Mouse (Mus musculus): ENCODE data around the gene Frmd4b. TPM values are rescaled to one million over a fixed set of nuclear protein-coding genes. Genes with fewer than 3 reads are reported as not detected.

Frmd4b gene
- polyA plus RNA-seq, 1 experiment: 15.6 TPM

DNA sequence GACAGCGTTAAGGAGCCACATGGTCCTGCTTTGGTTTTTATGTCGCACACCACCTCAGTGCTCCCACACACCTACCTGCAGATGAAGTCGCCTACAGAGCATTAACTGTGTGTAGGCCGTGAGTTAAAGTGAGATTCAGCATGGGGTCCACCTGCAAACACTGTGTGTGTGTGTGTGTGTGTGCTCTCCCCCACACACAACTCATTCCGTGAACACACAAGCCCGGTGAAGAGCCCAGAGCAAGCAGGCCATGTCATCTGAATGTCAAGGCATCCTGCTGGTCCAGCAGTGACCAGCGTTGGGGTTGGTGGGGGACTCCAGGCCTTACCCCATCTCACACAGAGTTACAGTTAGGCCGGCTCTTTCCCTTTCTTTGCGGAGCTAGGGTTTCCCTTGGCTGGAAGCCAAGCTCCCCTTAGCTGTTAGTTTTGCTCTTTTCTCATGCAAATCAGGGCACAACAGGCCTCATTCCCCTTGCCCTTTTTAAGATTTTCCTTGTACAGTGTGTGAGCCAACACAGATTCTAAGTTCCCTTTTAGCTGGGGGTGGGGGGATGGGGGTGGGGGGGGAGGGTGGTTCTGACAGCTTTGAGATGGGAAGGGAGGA is 220.9 kb downstream of the Frmd4b start:
- H3K27ac ChIP-seq (ENCODE audit: insufficient read depth, low read length): no peak overlapping the region
- TF ChIP-seq CTCF (IDR thresholded peaks at IDR 0.05; ENCODE audit: borderline replicate concordance, insufficient read depth, low read depth, low read length) (no peak), POLR2A (IDR thresholded peaks at IDR 0.05; ENCODE audit: borderline replicate concordance, insufficient read depth, low read length) (no peak)
- no peak overlapping the region for H3K4me3 ChIP-seq (replicated peaks; ENCODE audit: insufficient read depth, low read depth, low read length)
- DNase-seq: no peak
- no peaks in the 10 kb centered on the region for H3K27me3 ChIP-seq (ENCODE audit: control insufficient read depth, insufficient read depth, low read length)
- 39% methylated on average over 9 of the region's 9 CpGs for WGBS
- H3K4me1 ChIP-seq (ENCODE audit: control insufficient read depth, insufficient read depth, low read length): no peaks in the 10 kb centered on the region

DNA sequence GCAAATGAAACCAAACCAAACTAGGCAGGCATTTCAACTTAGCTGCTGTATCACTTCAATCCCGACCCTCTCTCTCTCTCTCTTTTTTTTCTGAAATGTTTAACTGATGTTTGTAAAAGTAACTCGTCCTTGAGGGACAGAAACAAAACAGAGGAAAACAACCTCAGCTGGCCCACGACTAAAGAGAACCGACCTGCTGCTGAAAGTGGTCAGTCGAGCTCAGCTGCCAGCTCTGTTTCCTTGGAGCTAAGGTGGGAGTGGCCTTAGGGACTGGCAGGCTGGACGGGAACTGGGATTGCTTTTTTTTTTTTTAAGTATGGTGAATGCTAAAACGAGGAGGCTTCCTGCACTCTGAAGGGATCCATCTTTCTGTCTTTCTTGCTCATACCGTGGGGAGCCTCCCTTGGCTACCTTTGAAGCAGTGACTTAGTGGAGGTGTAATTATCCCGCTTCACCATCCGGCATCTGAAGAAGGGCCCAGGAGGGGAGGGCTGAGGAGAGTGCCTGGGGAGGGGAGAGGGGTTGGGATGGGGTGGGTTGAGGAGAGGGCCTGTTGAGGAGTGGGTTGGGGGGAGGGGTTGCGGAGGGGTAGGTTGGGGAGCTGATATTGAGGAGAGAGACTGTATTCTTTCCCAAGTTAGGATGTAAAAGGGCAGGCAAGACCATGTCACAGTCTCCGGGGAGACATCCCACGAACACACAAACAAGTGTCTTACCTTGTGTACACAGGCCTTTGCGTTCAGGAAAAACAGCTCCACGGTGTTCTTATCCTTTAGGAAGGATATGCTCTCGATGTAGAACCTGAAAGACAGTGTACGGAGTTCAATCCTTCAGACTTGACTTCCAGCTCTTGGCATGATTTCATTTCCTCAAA is 221.6 kb downstream of the Frmd4b start:
- no peak for TF ChIP-seq CTCF (IDR thresholded peaks at IDR 0.05; ENCODE audit: borderline replicate concordance, insufficient read depth, low read depth, low read length)
- no peak for TF ChIP-seq POLR2A (IDR thresholded peaks at IDR 0.05; ENCODE audit: borderline replicate concordance, insufficient read depth, low read length)
- Histone ChIP-seq H3K4me1 (ENCODE audit: control insufficient read depth, insufficient read depth, low read length) (no peaks in the 10 kb centered on the region), H3K4me3 (replicated peaks; ENCODE audit: insufficient read depth, low read depth, low read length) (no peak overlapping the region), H3K27me3 (ENCODE audit: control insufficient read depth, insufficient read depth, low read length) (no peaks in the 10 kb centered on the region), H3K27ac (ENCODE audit: insufficient read depth, low read length) (no peak overlapping the region)
- DNase-seq: no peak
- WGBS: 23% methylated on average over 17 of the region's 17 CpGs

DNA sequence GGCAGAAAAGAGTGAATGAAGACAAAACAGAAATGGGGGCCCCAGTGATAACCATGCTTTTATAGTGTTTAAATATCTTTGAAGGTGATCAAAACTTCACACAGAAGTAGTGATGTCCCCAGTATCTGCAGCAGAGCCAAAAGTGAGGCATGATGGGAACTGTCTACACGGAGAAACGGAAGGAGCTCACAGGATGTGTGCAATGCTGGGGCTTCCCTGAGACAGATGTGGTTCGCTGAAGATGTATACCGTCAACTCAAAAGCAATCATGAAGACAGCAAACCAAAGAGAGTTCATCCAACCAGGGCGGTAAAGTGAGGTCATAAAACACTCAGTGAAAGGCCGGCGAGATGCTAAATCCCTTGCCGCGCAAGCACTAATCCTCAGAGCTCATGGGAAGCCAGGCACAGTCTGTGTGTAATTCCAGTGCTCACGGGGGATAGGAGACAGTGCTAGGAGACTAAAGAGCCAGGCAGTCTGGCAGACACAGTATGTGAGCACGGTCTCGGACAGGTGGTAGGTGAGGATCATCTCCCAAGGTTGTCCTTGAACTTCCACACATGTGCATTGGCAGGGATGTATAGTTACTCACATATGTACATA is 222.8 kb downstream of the Frmd4b start:
- H3K27me3 ChIP-seq (ENCODE audit: control insufficient read depth, insufficient read depth, low read length): no peaks in the 10 kb centered on the region
- 56% methylated on average over 12 of the region's 12 CpGs for WGBS
- H3K4me3 ChIP-seq (replicated peaks; ENCODE audit: insufficient read depth, low read depth, low read length): no peak overlapping the region
- no peak for TF ChIP-seq POLR2A (IDR thresholded peaks at IDR 0.05; ENCODE audit: borderline replicate concordance, insufficient read depth, low read length)
- no peak for TF ChIP-seq CTCF (IDR thresholded peaks at IDR 0.05; ENCODE audit: borderline replicate concordance, insufficient read depth, low read depth, low read length)
- H3K4me1 ChIP-seq (ENCODE audit: control insufficient read depth, insufficient read depth, low read length): no peaks in the 10 kb centered on the region
- DNase-seq: no peak
- no peak overlapping the region for H3K27ac ChIP-seq (ENCODE audit: insufficient read depth, low read length)

DNA sequence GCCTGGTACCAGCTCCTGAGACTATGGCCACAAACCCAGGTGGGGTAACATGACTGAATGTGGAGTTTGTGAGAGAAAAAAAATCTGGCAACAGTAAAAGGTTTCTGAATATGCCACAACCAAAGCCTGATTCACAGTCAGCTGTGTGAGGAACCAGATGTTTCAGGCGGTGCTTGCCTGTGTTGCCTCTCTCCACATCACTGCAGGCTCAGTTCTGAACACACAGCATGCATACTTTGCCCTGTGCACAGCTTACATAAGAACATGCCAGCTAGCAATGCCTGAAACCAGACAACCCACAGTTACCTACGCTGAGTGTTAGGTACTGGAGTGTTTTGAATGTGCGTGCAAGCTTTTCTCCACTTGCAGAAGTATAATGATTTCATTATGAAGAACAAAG is 224.4 kb downstream of the Frmd4b start:
- Histone ChIP-seq H3K27ac (ENCODE audit: insufficient read depth, low read length) (no peak overlapping the region; the same call in 1 of the 2 replicates), H3K4me3 (replicated peaks; ENCODE audit: insufficient read depth, low read depth, low read length) (no peak overlapping the region), H3K27me3 (ENCODE audit: control insufficient read depth, insufficient read depth, low read length) (no peaks in the 10 kb centered on the region), H3K4me1 (ENCODE audit: control insufficient read depth, insufficient read depth, low read length) (no peaks in the 10 kb centered on the region)
- no peak for TF ChIP-seq CTCF (IDR thresholded peaks at IDR 0.05; ENCODE audit: borderline replicate concordance, insufficient read depth, low read depth, low read length)
- no peak for TF ChIP-seq POLR2A (IDR thresholded peaks at IDR 0.05; ENCODE audit: borderline replicate concordance, insufficient read depth, low read length)
- no peak for DNase-seq
- WGBS: 80% methylated on average over 3 of the region's 3 CpGs

DNA sequence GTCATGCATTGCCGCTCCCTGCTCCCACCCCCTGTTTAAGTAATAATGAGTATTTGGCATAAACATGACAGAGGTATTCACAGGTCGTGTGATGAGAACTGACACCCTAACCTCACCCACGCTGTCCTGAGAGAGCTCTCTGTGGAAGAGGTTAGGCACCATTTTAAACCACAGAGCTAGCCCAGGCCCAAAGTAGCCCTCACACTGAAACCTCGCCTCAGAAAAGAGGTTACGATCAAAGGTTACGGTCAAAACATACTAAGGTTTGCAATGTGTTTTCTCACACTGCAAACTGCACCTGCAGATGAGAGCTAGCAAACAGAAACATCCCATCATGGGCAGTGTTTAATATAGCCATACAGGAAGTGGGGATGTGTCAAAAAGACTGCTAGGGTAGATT is 230.0 kb downstream of the Frmd4b start:
- Histone ChIP-seq H3K27me3 (ENCODE audit: control insufficient read depth, insufficient read depth, low read length) (no peaks in the 10 kb centered on the region), H3K4me1 (ENCODE audit: control insufficient read depth, insufficient read depth, low read length) (no peaks in the 10 kb centered on the region), H3K27ac (ENCODE audit: insufficient read depth, low read length) (no peak overlapping the region), H3K4me3 (replicated peaks; ENCODE audit: insufficient read depth, low read depth, low read length) (no peak overlapping the region)
- 82% methylated on average over 6 of the region's 6 CpGs for whole genome bisulfite sequencing
- no peak for DNase-seq
- no peak for TF ChIP-seq POLR2A (IDR thresholded peaks at IDR 0.05; ENCODE audit: borderline replicate concordance, insufficient read depth, low read length)
- no peak for TF ChIP-seq CTCF (IDR thresholded peaks at IDR 0.05; ENCODE audit: borderline replicate concordance, insufficient read depth, low read depth, low read length)

DNA sequence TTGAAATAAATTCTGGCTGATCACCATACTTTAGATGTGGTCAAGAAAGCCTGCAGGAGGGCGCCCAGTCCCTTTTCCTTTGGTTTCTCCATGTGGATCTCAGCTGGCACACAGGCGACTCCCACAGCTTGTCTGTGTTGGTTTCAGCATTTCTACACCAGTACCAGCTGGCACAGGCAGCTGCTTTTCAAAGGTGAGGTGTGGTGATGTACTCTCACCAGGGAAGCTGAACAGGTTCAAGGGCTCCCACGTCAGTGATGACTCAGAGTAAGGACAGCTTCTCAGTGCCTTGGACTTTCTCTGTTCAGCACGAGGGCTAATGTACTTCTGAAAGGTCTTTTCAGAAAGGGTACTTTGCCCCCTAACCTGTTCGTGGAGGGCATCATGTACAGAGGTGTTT is 232.4 kb downstream of the Frmd4b start:
- TF ChIP-seq POLR2A (IDR thresholded peaks at IDR 0.05; ENCODE audit: borderline replicate concordance, insufficient read depth, low read length) (no peak), CTCF (IDR thresholded peaks at IDR 0.05; ENCODE audit: borderline replicate concordance, insufficient read depth, low read depth, low read length) (no peak)
- no peak for DNase-seq
- H3K4me1 ChIP-seq (ENCODE audit: control insufficient read depth, insufficient read depth, low read length): no peaks in the 10 kb centered on the region
- 76% methylated on average over 5 of the region's 5 CpGs for WGBS
- no peaks in the 10 kb centered on the region for H3K27me3 ChIP-seq (ENCODE audit: control insufficient read depth, insufficient read depth, low read length)
- no peak overlapping the region for H3K4me3 ChIP-seq (replicated peaks; ENCODE audit: insufficient read depth, low read depth, low read length)
- H3K27ac ChIP-seq (ENCODE audit: insufficient read depth, low read length): no peak overlapping the region

DNA sequence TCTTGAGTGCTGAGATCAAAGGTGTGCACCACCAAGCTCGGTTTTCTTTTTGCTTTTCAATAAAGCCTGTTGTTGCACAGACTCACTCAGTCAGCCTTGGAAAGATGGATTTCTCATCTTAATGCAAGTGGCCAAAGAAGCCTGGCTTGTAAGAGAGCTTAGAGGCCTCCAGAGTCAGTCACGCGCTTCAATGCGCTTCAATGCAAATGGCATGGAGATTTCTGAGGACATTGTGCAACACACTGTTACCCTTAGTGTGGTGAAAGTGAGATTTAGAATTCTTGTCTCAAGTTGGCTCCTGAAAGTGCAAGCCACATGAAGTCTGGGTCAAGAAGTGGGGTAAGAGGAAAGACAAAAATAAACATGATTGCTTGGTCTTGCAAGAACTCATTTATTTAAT is 236.1 kb downstream of the Frmd4b start:
- TF ChIP-seq CTCF (IDR thresholded peaks at IDR 0.05; ENCODE audit: borderline replicate concordance, insufficient read depth, low read depth, low read length): no peak
- no peak for TF ChIP-seq POLR2A (IDR thresholded peaks at IDR 0.05; ENCODE audit: borderline replicate concordance, insufficient read depth, low read length)
- Histone ChIP-seq H3K27ac (ENCODE audit: insufficient read depth, low read length) (no peak overlapping the region), H3K4me1 (ENCODE audit: control insufficient read depth, insufficient read depth, low read length) (no peaks in the 10 kb centered on the region), H3K27me3 (ENCODE audit: control insufficient read depth, insufficient read depth, low read length) (no peaks in the 10 kb centered on the region), H3K4me3 (replicated peaks; ENCODE audit: insufficient read depth, low read depth, low read length) (no peak overlapping the region)
- WGBS: 82% methylated on average over 4 of the region's 4 CpGs
- DNase-seq: no peak

Data from cerebellum, adult 2 months (tissue).